Mouse (Mus musculus) CH12.LX (cell line): ENCODE data around the gene Olfr1259.

ENCODE experiments used
- CTCF ChIP-seq, 2 experiments: IDR thresholded peaks in 1 of 2; conservative IDR thresholded peaks in 1 of 2; 2 replicates each; pipeline ENCODE4 v1.5.1; 2011 to 2012; ENCODE audit warnings: low read depth in 2 of 2, low read length in 2 of 2, improper control_type of control experiment in 1 of 2, inconsistent platforms in 1 of 2, mild to moderate bottlenecking in 1 of 2, moderate library complexity in 1 of 2
- POLR2A ChIP-seq: IDR thresholded peaks from 2 replicates; pipeline ENCODE4 v1.6.1; 2011; ENCODE audit warnings: low read depth, mild to moderate bottlenecking, improper control_type of control experiment, low read length
- UBTF ChIP-seq: IDR thresholded peaks from 2 replicates; pipeline ENCODE4 v1.6.1; 2012; ENCODE audit warnings: low read depth, mild to moderate bottlenecking, inconsistent platforms, low read length, improper control_type of control experiment, moderate library complexity
- ZC3H11A ChIP-seq: IDR thresholded peaks from 2 replicates; pipeline ENCODE4 v1.6.1; 2012; ENCODE audit warnings: low read depth, mild to moderate bottlenecking, inconsistent platforms, low read length, improper control_type of control experiment

- TF ChIP-seq POLR2A (no peak), ZC3H11A (no peak), CTCF (conservative IDR thresholded peaks at IDR 0.05 in 1 of 2, IDR thresholded peaks at IDR 0.05 in 1 of 2; ENCODE audit: low read depth in 2 of 2, low read length in 2 of 2) (no peak), UBTF (no peak)
Measured at GRCm38 (mm10) chr2:89977709-89978108, 29.2 kb upstream of the Olfr1259 start.
